Mouse (Mus musculus) midbrain, embryonic 14.5 days (tissue): ENCODE measurements at regions not wholly inside any gene's neighbourhood (a gene's known extent, or its start where the extent isn't known, plus 50 kb on each side); places are given as distances from the start of the nearest gene placed in this dataset.

Experiments used
- ATAC-seq: fragments of 200-750 bp; cut with Nextera tagmentation; 2 replicates; pipeline ENCODE4 v1.8.0; 2017; ENCODE audit warnings: moderate number of reproducible peaks, moderate library complexity; ENCODE audit not compliant: low FRiP score, low TSS enrichment
- DNase-seq: peaks from one replicate; pipeline ENCODE4 v3.0.0-alpha.2; 2015
- H3K27ac ChIP-seq: fragments of 300-500 bp; sonication (generic); replicated peaks from 2 replicates; pipeline ENCODE4 v1.5.1; 2014; ENCODE audit warnings: mild to moderate bottlenecking, low read depth, low read length, moderate library complexity
- H3K27me3 ChIP-seq: fragments of 300-500 bp; sonication (generic); 2 replicates; pipeline ENCODE4 v1.6.1; 2014; ENCODE audit warnings: low read length, control low read depth, mixed read lengths; ENCODE audit not compliant: control insufficient read depth, insufficient read depth
- H3K36me3 ChIP-seq: fragments of 300-500 bp; sonication (generic); 2 replicates; pipeline ENCODE4 v1.6.1; 2014; ENCODE audit warnings: low read length, control low read depth; ENCODE audit not compliant: control insufficient read depth, insufficient read depth
- H3K4me1 ChIP-seq: fragments of 300-500 bp; sonication (generic); 2 replicates; pipeline ENCODE4 v1.6.1; 2014; ENCODE audit warnings: mild to moderate bottlenecking, antibody characterized with exemption, low read length, control low read depth; ENCODE audit not compliant: control insufficient read depth, insufficient read depth
- H3K4me2 ChIP-seq: fragments of 300-500 bp; sonication (generic); 2 replicates; pipeline ENCODE4 v1.6.1; 2014; ENCODE audit warnings: mild to moderate bottlenecking, low read length, moderate library complexity
- H3K4me3 ChIP-seq: fragments of 300-500 bp; sonication (generic); replicated peaks from 2 replicates; pipeline ENCODE4 v1.5.1; 2014; ENCODE audit warnings: low read depth, low read length
- H3K9ac ChIP-seq: fragments of 300-500 bp; sonication (generic); replicated peaks from 2 replicates; pipeline ENCODE4 v1.6.1; 2014; ENCODE audit warnings: mild to moderate bottlenecking, low read length, moderate library complexity
- H3K9me3 ChIP-seq: fragments of 300-500 bp; sonication (generic); 2 replicates; pipeline ENCODE4 v1.6.1; 2016; ENCODE audit warnings: low read length, control low read depth, mixed read lengths; ENCODE audit not compliant: control insufficient read depth
- WGBS: fragments of 180-500 bp; shearing (Covaris S2); extraction: QIAGEN DNeasy Blood & Tissue Kit; methylation state at CpG from one replicate; pipeline ENCODE4 v1.1.7; 2014; 5-methylcytosine and 5-hydroxymethylcytosine counted together

DNA sequence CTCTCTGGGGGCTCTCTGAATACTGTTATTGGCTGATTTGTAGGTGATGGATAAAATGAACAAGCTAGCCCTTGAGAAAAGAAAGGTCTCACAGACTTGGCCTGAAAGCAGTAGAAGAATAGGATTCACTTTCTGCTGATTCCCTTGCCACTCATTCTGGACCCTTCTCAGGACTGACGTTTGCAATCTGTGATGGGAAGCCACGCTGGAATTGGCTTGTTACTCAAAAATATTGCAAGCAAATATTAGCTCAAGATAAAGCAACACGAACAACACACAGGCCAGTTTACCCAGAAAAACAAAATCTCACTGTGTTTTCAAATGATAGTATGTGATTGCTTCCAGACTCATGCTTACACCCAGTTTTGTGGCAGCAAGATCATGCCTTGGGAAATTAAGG, 137.7 kb upstream of the Id2 start:
- DNase-seq (no peak), ATAC-seq (no peak)
- Histone ChIP-seq H3K9ac (no peak overlapping the region), H3K4me3 (no peak overlapping the region), H3K36me3 (no peaks in the 10 kb centered on the region), H3K27ac (no peak overlapping the region), H3K4me2 (no peak overlapping the region), H3K9me3 (no peaks in the 10 kb centered on the region), H3K4me1 (no peaks in the 10 kb centered on the region), H3K27me3 (no peaks in the 10 kb centered on the region)
- 81% methylated on average over 3 of the region's 3 CpGs for WGBS

- Histone ChIP-seq H3K27me3 (no peaks in the 10 kb centered on the region), H3K4me3 (no peak overlapping the region), H3K4me2 (no peak overlapping the region), H3K4me1 (no peaks in the 10 kb centered on the region), H3K27ac (no peak overlapping the region), H3K9ac (no peak overlapping the region), H3K36me3 (no peaks in the 10 kb centered on the region), H3K9me3 (no peaks in the 10 kb centered on the region)
- 83% methylated on average over 4 of the region's 4 CpGs for WGBS
- DNase-seq (no peak), ATAC-seq (no peak)
Observed at GRCm38 (mm10) chr12:25233027-25233535, 136.1 kb upstream of the Id2 start.

DNA sequence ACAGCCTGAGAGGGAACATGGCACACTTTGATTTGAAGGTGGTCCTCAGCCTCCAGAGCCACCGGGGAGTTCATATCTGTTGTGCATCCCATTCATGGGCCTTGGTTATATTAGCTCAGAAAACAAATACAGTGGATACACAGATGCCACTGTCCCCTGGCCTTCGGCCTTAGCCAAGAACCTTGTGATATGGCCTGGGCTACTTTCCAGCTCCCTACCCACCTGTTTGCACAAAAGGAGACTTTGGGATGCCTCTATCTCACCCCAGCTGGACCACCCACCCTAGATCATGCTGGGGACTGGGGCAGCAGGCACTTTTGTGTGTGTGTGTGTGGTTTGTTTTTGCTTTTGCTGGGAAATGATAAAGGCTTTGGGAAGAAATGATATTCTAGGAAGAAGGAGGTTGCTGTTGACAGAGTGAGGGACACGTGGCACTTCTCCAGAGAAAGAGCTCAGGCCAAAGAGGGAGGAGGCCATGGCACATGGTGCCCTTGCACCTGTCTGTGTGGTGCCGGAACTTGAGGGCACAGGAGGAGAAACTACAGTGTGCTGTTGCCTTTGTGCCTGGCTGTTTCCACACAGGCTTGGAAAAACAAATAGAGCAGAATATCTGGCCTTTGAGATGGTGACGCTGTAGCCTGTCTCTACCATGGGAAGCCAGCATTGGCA, 135.6 kb upstream of the Id2 start:
- Histone ChIP-seq H3K4me3 (no peak overlapping the region), H3K27me3 (no peaks in the 10 kb centered on the region), H3K9ac (no peak overlapping the region), H3K36me3 (no peaks in the 10 kb centered on the region), H3K9me3 (no peaks in the 10 kb centered on the region), H3K4me1 (no peaks in the 10 kb centered on the region), H3K27ac (no peak overlapping the region), H3K4me2 (no peak overlapping the region)
- 88% methylated on average over 5 of the region's 5 CpGs for WGBS
- ATAC-seq (no peak), DNase-seq (no peak)

GRCm38 (mm10) chr12:25228708-25229107, 131.8 kb upstream of the Id2 start:
- ATAC-seq, result no peak
- Histone ChIP-seq H3K4me1 (no peaks in the 10 kb centered on the region), H3K27ac (no peak overlapping the region), H3K27me3 (no peaks in the 10 kb centered on the region), H3K9me3 (no peaks in the 10 kb centered on the region), H3K4me2 (no peak overlapping the region), H3K9ac (no peak overlapping the region), H3K4me3 (no peak overlapping the region), H3K36me3 (no peaks in the 10 kb centered on the region)
- WGBS, result 94% methylated on average over 2 of the region's 2 CpGs
- DNase-seq, result no peak

DNA sequence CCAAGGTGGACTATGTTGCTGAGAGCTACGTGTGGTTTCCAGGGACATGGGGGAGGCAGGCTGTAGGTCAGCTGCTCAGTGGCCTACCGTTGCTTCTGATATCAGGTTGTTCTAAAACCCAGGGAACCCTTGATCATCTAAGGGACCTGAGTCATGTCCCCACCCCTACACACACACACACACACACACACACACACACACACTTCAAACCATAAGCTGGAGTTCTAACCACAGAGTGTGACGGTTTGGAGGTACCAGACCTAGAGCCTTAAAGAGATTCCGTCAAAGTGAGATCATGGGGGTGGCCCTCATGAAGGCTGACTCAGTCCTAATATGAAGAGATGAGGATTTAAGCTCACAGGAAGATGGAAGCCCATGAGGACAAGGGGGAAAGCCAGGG, 130.8 kb upstream of the Id2 start:
- no peak overlapping the region for H3K9ac ChIP-seq
- no peaks in the 10 kb centered on the region for H3K36me3 ChIP-seq
- no peak overlapping the region for H3K27ac ChIP-seq
- 90% methylated on average over 4 of the region's 4 CpGs for WGBS
- no peaks in the 10 kb centered on the region for H3K4me1 ChIP-seq
- no peak overlapping the region for H3K4me3 ChIP-seq
- no peaks in the 10 kb centered on the region for H3K9me3 ChIP-seq
- ATAC-seq, result no peak
- DNase-seq, result no peak
- no peak overlapping the region for H3K4me2 ChIP-seq
- no peaks in the 10 kb centered on the region for H3K27me3 ChIP-seq

- Histone ChIP-seq H3K9me3 (no peaks in the 10 kb centered on the region), H3K36me3 (no peaks in the 10 kb centered on the region), H3K4me1 (no peaks in the 10 kb centered on the region), H3K27ac (no peak overlapping the region), H3K4me2 (no peak overlapping the region), H3K4me3 (no peak overlapping the region), H3K27me3 (no peaks in the 10 kb centered on the region), H3K9ac (no peak overlapping the region)
- WGBS, result 89% methylated on average over 4 of the region's 4 CpGs
- ATAC-seq (no peak), DNase-seq (no peak)
Observed at GRCm38 (mm10) chr12:25224644-25225043, 127.7 kb upstream of the Id2 start.

DNA sequence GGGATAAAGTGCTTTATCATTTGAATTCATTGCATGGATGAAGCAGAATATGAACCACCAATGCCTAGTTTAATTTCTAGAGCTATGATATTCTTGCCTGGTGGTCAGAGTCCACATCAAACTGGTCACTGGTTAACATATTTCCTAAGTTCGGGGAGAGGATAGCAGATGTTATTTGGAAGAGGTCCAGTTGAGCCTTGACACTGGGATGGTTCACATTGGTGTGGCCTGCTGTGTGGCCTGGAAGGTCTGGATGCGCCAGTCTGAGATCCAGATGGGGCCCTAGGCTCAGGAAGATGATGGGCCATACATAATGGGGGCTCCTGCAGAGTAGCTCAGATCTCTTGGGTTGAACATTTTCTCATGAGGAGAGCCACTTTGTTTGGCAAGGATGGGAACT, 127.3 kb upstream of the Id2 start:
- Histone ChIP-seq H3K36me3 (no peaks in the 10 kb centered on the region), H3K27ac (no peak overlapping the region), H3K9ac (no peak overlapping the region), H3K9me3 (no peaks in the 10 kb centered on the region), H3K4me3 (no peak overlapping the region), H3K27me3 (no peaks in the 10 kb centered on the region), H3K4me1 (no peaks in the 10 kb centered on the region), H3K4me2 (no peak overlapping the region)
- DNase-seq (no peak), ATAC-seq (no peak)
- WGBS, result 95% methylated on average over 2 of the region's 2 CpGs

GRCm38 (mm10) chr12:25223539-25223938, 126.6 kb upstream of the Id2 start:
- Histone ChIP-seq H3K4me2 (no peak overlapping the region), H3K4me1 (no peaks in the 10 kb centered on the region), H3K36me3 (no peaks in the 10 kb centered on the region), H3K4me3 (no peak overlapping the region), H3K27me3 (no peaks in the 10 kb centered on the region), H3K27ac (no peak overlapping the region), H3K9me3 (no peaks in the 10 kb centered on the region), H3K9ac (no peak overlapping the region)
- WGBS, result 88% methylated on average over 4 of the region's 4 CpGs
- DNase-seq (no peak), ATAC-seq (no peak)

GRCm38 (mm10) chr12:25220780-25221106, 123.8 kb upstream of the Id2 start:
- ATAC-seq, result no peak
- no peak for DNase-seq
- Histone ChIP-seq H3K9me3 (no peaks in the 10 kb centered on the region), H3K4me2 (no peak overlapping the region), H3K4me3 (no peak overlapping the region), H3K4me1 (no peaks in the 10 kb centered on the region), H3K27me3 (no peaks in the 10 kb centered on the region), H3K27ac (no peak overlapping the region), H3K9ac (no peak overlapping the region), H3K36me3 (no peaks in the 10 kb centered on the region)
- 16% methylated on average over 4 of the region's 4 CpGs for WGBS
